Mouse (Mus musculus) stomach, embryonic 14.5 days (tissue): ENCODE results near the gene Uqcrq. TPM values are rescaled to one million over a fixed set of nuclear protein-coding genes. Genes with fewer than 3 reads are reported as not detected.

Source experiments
- ATAC-seq: fragments of 200-750 bp; cut with Nextera tagmentation; 2 replicates; pipeline ENCODE4 v1.8.0; 2017; ENCODE audit warnings: low read depth, moderate TSS enrichment; ENCODE audit not compliant: insufficient number of reproducible peaks, insufficient read depth, low FRiP score
- H3K27ac ChIP-seq: fragments of 300-500 bp; sonication (generic); 2 replicates; pipeline ENCODE4 v1.5.1; 2014; ENCODE audit warnings: mild to moderate bottlenecking, low read length, moderate library complexity, mixed read lengths
- H3K27me3 ChIP-seq: fragments of 300-500 bp; sonication (generic); 2 replicates; pipeline ENCODE4 v1.6.1; 2014; ENCODE audit warnings: low read length, control low read depth, mixed read lengths; ENCODE audit not compliant: control insufficient read depth, insufficient read depth
- H3K36me3 ChIP-seq: fragments of 300-500 bp; sonication (generic); 2 replicates; pipeline ENCODE4 v1.6.1; 2014; ENCODE audit warnings: mild to moderate bottlenecking, control low read depth, low read length, moderate library complexity, mixed read lengths; ENCODE audit not compliant: control insufficient read depth, insufficient read depth
- H3K4me1 ChIP-seq: fragments of 300-500 bp; sonication (generic); 2 replicates; pipeline ENCODE4 v1.6.1; 2014; ENCODE audit warnings: low read length, control low read depth, mixed read lengths; ENCODE audit not compliant: control insufficient read depth, insufficient read depth
- H3K4me2 ChIP-seq: fragments of 300-500 bp; sonication (generic); replicated peaks from 2 replicates; pipeline ENCODE4 v1.6.1; 2014; ENCODE audit warnings: low read depth, low read length, control low read depth
- H3K4me3 ChIP-seq: fragments of 300-500 bp; sonication (generic); 2 replicates; pipeline ENCODE4 v1.5.1; 2014; ENCODE audit warnings: low read depth, low read length, control low read depth
- H3K9ac ChIP-seq: fragments of 300-500 bp; sonication (generic); replicated peaks from 2 replicates; pipeline ENCODE4 v1.6.1; 2014; ENCODE audit warnings: low read depth, mild to moderate bottlenecking, control low read depth, low read length, moderate library complexity, mixed read lengths
- H3K9me3 ChIP-seq: fragments of 300-500 bp; sonication (generic); 2 replicates; pipeline ENCODE4 v1.6.1; 2016; ENCODE audit warnings: low read depth, low read length, control low read depth; ENCODE audit not compliant: control insufficient read depth
- WGBS: fragments of 180-500 bp; shearing (Covaris S2); extraction: QIAGEN DNeasy Blood & Tissue Kit; methylation state at CpG from one replicate; pipeline ENCODE4 v1.1.7; 2014; 5-methylcytosine and 5-hydroxymethylcytosine counted together
- polyA plus RNA-seq: library from polyadenylated mRNA; unstranded; fragments of >200 nt; fragmentation: Nextera tagmentation; extraction: Ambion mirVana; gene quantifications from 2 replicates; pipeline ENCODE4 v1.2.1, GENCODE M21; 2014

Gene Uqcrq
- polyA plus RNA-seq, 1 experiment from 2014 or later = 521 TPM

- no peaks in the 10 kb centered on the region for H3K4me1 ChIP-seq
- no peaks in the 10 kb centered on the region for H3K36me3 ChIP-seq
- H3K27me3 ChIP-seq = peaks cover 4% of the 10 kb centered on the region; the same call in 1 of the 2 replicates
- no peaks in the 10 kb centered on the region for H3K9me3 ChIP-seq
- H3K27ac ChIP-seq = no peak overlapping the region
- peak overlapping the region; percentile 49 for H3K4me3 ChIP-seq
- WGBS = 8% methylated on average over 29 of the region's 29 CpGs
- ATAC-seq = no peak; the same call in 1 of the 2 replicates
- peak overlapping the region; percentile 78 for H3K4me2 ChIP-seq
- H3K9ac ChIP-seq = peak overlapping the region; percentile 32; the same call in 1 of the 2 replicates
Observed at GRCm38 (mm10) chr11:53457372-53457954, 26.8 kb upstream of the Uqcrq start.

DNA sequence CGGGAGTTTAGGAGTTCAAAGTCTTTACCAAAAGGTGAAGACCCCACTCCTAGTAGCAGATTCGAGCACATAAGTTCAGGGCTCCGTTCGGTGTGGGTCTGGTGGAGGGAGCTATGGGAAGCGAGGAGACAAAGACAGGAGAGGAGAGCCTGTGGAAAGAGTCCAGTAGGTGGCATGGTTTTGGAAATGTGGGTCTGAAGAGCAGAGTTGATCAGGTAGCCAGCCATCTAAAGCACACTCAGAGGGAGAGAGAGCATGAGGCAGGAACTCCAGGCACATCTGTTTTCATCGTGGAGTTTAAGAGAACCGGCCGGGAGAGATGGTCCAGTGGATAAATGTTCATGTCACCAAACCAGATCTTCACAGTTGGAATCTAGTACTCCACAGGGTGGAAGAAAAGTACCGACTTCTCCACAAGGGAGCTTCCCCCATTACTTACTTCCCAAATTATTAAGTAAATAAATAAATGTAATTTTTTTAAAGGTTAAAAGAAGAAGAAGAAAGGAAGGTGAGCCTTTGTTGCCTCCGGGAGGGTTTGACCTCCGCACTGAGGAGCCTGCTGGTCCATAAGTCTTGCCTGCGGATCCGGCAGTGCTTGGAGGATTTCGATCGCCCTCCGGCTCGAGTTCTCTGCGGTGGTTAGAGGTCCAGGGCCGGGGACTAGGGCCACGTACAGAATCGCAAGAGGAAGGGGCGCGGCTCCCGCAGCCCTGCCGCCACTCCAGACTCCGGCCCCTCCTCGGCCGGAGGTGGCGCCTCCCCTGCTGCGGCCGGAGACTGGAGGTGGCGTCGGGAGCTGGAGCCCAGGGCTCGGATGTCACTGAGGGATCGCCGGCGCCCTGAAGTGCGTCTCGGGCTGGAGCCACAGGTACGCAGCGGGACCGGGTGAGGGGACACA, 26.1 kb upstream of the Uqcrq start, which contains the start of the genes Gm10447 and Shroom1:
Gene Gm10447 (minus strand): TSS at position 637 of the 898 bp plus-strand sequence.
Gene Shroom1 (plus strand): TSS at position 732 of the 898 bp plus-strand sequence.
- peak; percentile 86 for ATAC-seq
- H3K4me2 ChIP-seq = peak within 1 kb of the TSS; percentile 78
- no peaks in the 10 kb centered on the region for H3K9me3 ChIP-seq
- no peaks in the 10 kb centered on the region for H3K4me1 ChIP-seq
- no peaks in the 10 kb centered on the region for H3K36me3 ChIP-seq
- H3K9ac ChIP-seq = peak within 1 kb of the TSS; percentile 32
- peak within 1 kb of the TSS; percentile 49 for H3K4me3 ChIP-seq
- 0 out of 2 replicates have a peak, but pooled peaks cover under 1% of the 10 kb centered on the region for H3K27me3 ChIP-seq
- WGBS = 3% methylated on average over 42 of the region's 42 CpGs
- no peak within 1 kb of the TSS for H3K27ac ChIP-seq

- Histone ChIP-seq H3K9me3 (no peaks in the 10 kb centered on the region), H3K4me2 (no peak overlapping the region), H3K27me3 (no peaks in the 10 kb centered on the region), H3K9ac (no peak overlapping the region), H3K4me3 (no peak overlapping the region), H3K27ac (no peak overlapping the region), H3K4me1 (no peaks in the 10 kb centered on the region), H3K36me3 (no peaks in the 10 kb centered on the region)
- ATAC-seq = no peak
- WGBS = 82% methylated on average over 5 of the region's 5 CpGs
Observed at GRCm38 (mm10) chr11:53453031-53453430, 22.4 kb upstream of the Uqcrq start.

DNA sequence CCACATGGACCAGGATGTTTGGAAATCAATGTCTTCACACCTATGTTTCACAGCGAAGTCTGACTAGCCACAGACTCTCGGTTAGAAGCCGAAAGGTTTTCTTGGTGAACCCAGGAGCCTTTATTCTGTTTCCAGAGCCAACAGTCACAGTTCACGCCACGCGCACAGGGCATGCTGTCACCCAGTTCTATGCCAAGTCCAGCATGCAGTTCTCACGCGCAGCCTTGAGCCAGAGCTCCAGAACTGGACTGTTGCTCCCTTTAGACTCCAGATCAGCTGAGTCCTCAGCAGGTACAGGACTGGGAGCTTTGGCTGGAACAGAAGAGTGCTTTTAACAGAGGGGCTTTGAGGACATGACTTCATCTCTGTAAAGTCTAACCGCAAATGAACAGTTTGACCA, 21.8 kb upstream of the Uqcrq start:
- 95% methylated on average over 9 of the region's 9 CpGs for WGBS
- H3K9me3 ChIP-seq = no peaks in the 10 kb centered on the region
- no peak for ATAC-seq
- no peak overlapping the region for H3K4me3 ChIP-seq
- no peak overlapping the region for H3K9ac ChIP-seq
- no peaks in the 10 kb centered on the region for H3K27me3 ChIP-seq
- H3K4me2 ChIP-seq = no peak overlapping the region
- H3K27ac ChIP-seq = no peak overlapping the region
- H3K36me3 ChIP-seq = no peaks in the 10 kb centered on the region
- H3K4me1 ChIP-seq = no peaks in the 10 kb centered on the region

DNA sequence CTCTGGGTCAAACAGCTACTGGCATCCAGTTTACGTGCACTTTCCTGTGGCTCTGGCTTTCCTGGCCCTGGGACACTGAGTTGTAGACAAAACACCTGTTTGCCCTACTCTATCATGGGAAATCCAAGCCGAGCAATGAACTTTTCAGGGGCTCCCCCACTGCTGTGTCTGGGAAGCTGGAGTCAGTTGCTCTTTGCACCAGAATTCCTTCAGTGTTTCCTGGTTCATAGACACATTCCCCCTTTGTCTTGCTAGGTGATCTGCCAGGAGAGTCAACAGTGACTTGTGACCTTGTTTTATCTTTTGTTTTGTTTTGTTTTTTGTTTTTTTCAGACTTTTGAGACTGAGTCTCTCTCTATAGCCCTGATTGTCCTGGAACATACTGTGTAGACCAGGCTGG, 20.7 kb upstream of the Uqcrq start:
- Histone ChIP-seq H3K9ac (no peak overlapping the region), H3K27ac (no peak overlapping the region), H3K36me3 (no peaks in the 10 kb centered on the region), H3K4me3 (no peak overlapping the region), H3K4me2 (no peak overlapping the region), H3K4me1 (no peaks in the 10 kb centered on the region), H3K27me3 (no peaks in the 10 kb centered on the region), H3K9me3 (no peaks in the 10 kb centered on the region)
- ATAC-seq = no peak
- 44% methylated on average over 2 of the region's 2 CpGs for WGBS

DNA sequence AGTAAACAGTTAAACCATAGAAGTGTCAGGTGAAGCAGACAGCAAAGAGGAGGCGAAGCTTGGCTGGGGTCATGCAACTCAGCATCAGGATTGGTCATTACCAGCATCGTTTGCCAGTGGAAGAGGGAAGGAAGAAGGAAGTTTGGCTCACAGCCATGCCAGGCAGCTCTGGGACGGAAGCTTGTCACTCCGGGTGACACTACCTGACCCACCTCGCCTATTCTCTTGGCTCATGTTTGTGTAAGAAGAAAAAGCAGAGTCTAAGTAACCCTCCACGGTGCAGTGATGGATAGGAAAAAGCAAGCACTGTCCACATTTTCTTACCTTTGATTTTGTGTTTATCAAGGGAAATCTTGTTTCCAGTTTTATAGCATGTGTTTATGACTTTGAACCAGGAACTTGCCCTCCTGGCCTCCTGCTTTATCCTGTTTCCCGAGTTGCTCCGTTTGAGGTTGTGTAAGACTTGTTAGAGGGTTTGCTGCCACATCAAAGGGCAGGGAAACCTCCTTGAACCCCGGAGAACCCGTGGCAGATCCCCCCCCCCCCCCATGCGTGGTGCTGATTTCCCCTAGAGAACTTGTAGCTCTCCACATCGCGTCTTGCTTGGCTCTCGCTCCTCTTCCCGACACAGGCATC, 19.6 kb upstream of the Uqcrq start:
- Histone ChIP-seq H3K4me1 (no peaks in the 10 kb centered on the region), H3K27ac (no peak overlapping the region), H3K27me3 (no peaks in the 10 kb centered on the region), H3K4me2 (no peak overlapping the region), H3K9ac (no peak overlapping the region), H3K36me3 (no peaks in the 10 kb centered on the region), H3K9me3 (no peaks in the 10 kb centered on the region), H3K4me3 (no peak overlapping the region)
- WGBS = 41% methylated on average over 15 of the region's 15 CpGs
- ATAC-seq = no peak

DNA sequence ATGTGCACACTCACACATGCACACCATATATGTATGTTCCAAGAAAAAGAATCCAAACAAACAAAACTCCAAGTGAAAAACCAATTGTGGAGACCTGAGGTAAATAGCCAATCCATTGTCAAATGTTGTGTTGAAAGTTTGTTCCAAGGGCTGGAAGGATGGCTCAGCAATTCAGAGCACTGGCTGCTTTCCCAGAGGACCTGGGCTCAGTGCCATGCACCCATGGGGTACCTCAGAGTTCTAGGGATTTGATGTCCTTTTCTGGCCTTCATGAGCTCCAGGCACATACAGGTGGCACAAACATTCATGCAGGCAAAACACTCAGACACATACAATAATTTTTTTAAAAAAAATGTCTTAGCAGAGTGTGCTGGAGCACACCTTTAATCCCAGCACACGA, 17.9 kb upstream of the Uqcrq start:
- no peak for ATAC-seq

DNA sequence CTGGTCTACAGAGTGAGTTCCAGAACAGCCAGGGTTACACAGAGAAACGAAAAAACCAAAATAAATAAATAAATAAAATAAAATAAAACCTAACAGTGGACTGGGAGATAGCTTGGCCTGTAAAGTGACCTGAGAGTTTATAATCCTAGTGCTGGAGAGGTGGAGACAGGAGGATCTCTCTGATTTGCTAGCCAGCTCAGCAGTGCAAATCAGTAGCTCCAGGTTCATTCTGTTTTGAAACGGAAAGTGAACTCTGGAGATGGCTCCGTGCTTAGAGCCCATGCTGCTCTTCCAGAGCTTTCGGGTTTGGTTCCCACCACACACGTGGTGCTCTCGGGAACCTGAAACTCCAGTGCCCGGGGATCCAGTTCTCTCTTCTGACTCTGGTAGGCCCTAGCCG, 17.4 kb upstream of the Uqcrq start:
- no peaks in the 10 kb centered on the region for H3K27me3 ChIP-seq
- 86% methylated on average over 8 of the region's 8 CpGs for WGBS

More for the DNA sequence above, 17.9 kb upstream of the Uqcrq start:
- Histone ChIP-seq H3K4me2 (no peak overlapping the region), H3K4me3 (no peak overlapping the region), H3K27me3 (no peaks in the 10 kb centered on the region), H3K9me3 (no peaks in the 10 kb centered on the region), H3K9ac (no peak overlapping the region), H3K27ac (no peak overlapping the region), H3K4me1 (no peaks in the 10 kb centered on the region), H3K36me3 (no peaks in the 10 kb centered on the region)
- 77% methylated on average over 1 of the region's 1 CpGs for WGBS

More for the DNA sequence above, 17.4 kb upstream of the Uqcrq start:
- ATAC-seq = no peak
- Histone ChIP-seq H3K9me3 (no peaks in the 10 kb centered on the region), H3K4me1 (no peaks in the 10 kb centered on the region), H3K27ac (no peak overlapping the region), H3K4me3 (no peak overlapping the region), H3K9ac (no peak overlapping the region), H3K36me3 (no peaks in the 10 kb centered on the region), H3K4me2 (no peak overlapping the region)
